Mouse (Mus musculus): ENCODE results near the gene Nop16. TPM values are rescaled to one million over a fixed set of nuclear protein-coding genes. Genes with fewer than 3 reads are reported as not detected.

Gene Nop16
- polyA plus RNA-seq (2017; shearing (Covaris generic)), result 62.6 TPM

GRCm38 (mm10) chr13:54589996-54590951 is at the start of gene Nop16, which contains the start of gene Higd2a:
TSS of gene Nop16 (minus strand) at chr13:54590090.
TSS of gene Higd2a (plus strand) at chr13:54590207.

DNA sequence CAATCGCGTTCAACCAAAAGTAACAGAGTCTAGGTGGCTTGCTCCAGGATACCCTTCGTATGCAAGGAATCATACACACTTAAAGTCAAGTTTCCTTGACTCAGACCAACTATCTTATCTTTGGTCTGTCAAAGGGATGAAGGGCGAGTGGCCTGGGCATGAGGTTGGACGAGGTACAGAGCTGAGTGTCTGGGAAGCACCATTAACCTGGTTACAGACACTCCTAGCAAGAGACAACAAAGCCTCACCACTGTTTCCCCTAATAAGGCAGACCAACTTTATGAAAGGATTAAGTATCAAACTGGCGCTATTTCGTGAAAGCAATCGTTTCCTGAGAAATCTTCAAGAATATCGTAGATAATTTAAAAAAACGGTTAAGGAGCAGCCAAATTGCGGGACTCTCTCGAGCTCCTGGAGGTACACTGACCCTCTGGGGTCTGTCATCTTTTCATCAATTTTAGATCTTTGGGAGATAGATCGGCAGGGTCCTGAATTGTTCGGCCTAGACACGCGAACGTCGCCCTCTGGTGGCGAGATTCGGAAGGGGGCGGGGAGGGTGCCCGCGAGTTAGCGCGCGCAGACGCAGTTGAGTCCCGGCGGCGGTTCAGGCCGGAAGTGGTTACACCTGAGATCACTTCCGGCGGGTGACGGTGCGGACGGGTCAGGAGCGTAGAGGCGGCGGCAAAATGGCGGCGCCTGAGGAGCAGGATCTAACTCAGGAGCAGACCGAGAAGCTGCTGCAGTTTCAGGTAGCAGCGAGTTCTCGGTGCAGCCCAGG is 31.5 kb upstream of the Nop16 start, which contains the start of gene Faf2:
Gene Faf2 (plus strand): TSS at position 630 of the 778 bp plus-strand sequence.

DNA sequence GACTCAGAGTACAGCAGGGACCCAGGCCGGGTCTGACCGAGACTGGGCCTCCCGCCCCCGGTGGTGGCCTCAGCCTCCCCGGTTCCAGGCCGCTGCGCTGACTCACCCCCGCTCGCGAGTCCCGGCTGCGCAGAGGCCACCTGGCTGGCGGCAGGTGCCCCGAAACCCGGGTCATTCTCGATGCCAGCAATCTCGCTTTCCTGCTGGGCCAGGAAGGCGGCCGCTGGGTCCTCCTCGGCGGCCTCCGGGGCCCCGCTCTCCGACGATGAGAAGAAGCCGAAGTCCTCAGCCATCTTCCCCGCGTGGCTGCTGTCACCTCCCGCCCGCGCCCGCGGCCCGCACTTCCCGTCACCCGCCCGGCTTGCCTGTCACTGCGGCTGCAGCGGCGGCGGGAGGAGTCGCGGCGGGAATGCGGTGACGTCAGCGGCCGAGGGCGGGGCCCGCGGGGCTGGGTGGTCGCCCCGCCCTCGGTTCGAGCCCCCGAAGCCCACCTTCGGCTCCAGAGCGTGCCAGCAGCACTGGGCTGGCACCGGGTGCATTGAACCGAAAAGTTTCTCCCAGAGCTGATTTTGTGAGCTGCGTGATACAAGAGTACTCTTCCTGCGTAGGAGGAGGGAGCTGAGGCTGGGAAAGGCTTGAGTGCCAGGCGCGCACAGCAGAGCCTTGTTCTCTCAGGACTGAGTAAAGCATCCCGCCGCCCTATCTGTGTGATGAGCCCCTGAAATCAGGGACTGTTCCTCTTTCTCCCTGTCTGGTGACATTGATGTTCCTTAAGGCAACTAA is 21.3 kb upstream of the Nop16 start, which contains the start of gene Cltb:
Gene Cltb (minus strand): TSS at position 373 of the 783 bp plus-strand sequence.

GRCm38 (mm10) chr13:54574854-54575481 is 14.9 kb downstream of the Nop16 start, which contains the start of gene Arl10:
TSS of gene Arl10 (plus strand) at chr13:54575015.

GRCm38 (mm10) chr13:54565201-54565581 is 24.7 kb downstream of the Nop16 start, which contains the start of gene 4833439L19Rik:
TSS of gene 4833439L19Rik (minus strand) at chr13:54565435.

Other genes with a start within 250 kb of the Nop16 start
- gene Cplx2, start 218.7 kb downstream of the Nop16 start, polyA plus RNA-seq (2017; shearing (Covaris generic)), result not detected
- 29.9 TPM for gene Thoc3, start 121.2 kb downstream of the Nop16 start, polyA plus RNA-seq (2017; shearing (Covaris generic))
- 8.8 TPM for gene Simc1, start 86.3 kb downstream of the Nop16 start, polyA plus RNA-seq (2017; shearing (Covaris generic))
- gene 4833439L19Rik, start 24.7 kb downstream of the Nop16 start, polyA plus RNA-seq (2017; shearing (Covaris generic)), result 84.2 TPM
- 6.6 TPM for gene Arl10, start 15.1 kb downstream of the Nop16 start, polyA plus RNA-seq (2017; shearing (Covaris generic))
- gene Higd2a, start 117 bp upstream of the Nop16 start, polyA plus RNA-seq (2017; shearing (Covaris generic)), result 215 TPM
- gene Cltb, start 21.3 kb upstream of the Nop16 start, polyA plus RNA-seq (2017; shearing (Covaris generic)), result 36.6 TPM
- 105 TPM for gene Faf2, start 31.7 kb upstream of the Nop16 start, polyA plus RNA-seq (2017; shearing (Covaris generic))
- gene Rnf44, start 103.8 kb upstream of the Nop16 start, polyA plus RNA-seq (2017; shearing (Covaris generic)), result 45.2 TPM
- not detected for gene Cdhr2, start 111.4 kb upstream of the Nop16 start, polyA plus RNA-seq (2017; shearing (Covaris generic))
- gene Gprin1, start 159.8 kb upstream of the Nop16 start, polyA plus RNA-seq (2017; shearing (Covaris generic)), result not detected
- 0.81 TPM for gene Sncb, start 176.5 kb upstream of the Nop16 start, polyA plus RNA-seq (2017; shearing (Covaris generic))
- gene Eif4e1b, start 193.9 kb upstream of the Nop16 start, polyA plus RNA-seq (2017; shearing (Covaris generic)), result not detected
- 2.6 TPM for gene Tspan17, start 199.3 kb upstream of the Nop16 start, polyA plus RNA-seq (2017; shearing (Covaris generic))